Mouse (Mus musculus) kidney, postnatal 36 days (tissue): ENCODE data around the gene Fam43a.
A peak's percentile ranks its signal among the peaks of the same experiment; 100 is the strongest.

Experiments used
- DNase-seq, 2 experiments: peaks; one replicate each; pipeline ENCODE4 v3.0.0; 2021 to 2022; ENCODE audit warnings: mixed read lengths in 2 of 2

Fam43a gene

DNA sequence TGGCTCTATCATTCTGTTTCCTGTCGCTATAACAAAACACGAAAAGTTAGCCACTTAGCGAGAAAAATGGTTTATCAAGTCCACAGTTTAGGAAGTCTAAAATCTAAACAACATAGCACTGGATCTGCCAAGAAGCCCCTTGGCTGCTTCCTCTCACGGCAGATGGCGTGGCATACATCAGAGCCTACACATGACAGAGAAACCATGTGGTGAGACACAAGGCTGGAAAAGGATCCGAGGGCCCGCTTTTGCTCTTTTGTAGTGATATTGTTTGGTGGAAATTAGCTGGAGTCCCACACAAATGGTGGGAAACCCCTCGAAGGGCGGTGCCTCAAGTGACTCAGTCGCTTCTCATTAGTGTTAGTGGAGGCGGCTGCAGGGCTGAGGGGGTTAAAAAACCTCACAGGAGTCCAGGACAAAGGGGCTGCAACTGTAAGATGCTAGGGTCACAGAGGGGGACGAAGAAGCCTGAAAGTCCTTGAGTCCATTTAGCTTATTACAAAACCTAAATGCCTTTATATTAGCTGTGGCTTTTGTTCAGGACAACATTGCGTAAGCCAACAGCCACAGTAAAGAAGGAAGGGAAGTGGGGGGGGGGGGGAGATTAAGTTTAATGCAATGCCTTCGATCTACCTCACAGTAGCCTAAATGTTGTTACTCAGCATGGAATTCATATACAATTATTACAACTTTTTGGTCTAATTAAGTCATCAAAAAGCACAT is 3.5 kb upstream of the Fam43a start:
- no peak for DNase-seq

DNA sequence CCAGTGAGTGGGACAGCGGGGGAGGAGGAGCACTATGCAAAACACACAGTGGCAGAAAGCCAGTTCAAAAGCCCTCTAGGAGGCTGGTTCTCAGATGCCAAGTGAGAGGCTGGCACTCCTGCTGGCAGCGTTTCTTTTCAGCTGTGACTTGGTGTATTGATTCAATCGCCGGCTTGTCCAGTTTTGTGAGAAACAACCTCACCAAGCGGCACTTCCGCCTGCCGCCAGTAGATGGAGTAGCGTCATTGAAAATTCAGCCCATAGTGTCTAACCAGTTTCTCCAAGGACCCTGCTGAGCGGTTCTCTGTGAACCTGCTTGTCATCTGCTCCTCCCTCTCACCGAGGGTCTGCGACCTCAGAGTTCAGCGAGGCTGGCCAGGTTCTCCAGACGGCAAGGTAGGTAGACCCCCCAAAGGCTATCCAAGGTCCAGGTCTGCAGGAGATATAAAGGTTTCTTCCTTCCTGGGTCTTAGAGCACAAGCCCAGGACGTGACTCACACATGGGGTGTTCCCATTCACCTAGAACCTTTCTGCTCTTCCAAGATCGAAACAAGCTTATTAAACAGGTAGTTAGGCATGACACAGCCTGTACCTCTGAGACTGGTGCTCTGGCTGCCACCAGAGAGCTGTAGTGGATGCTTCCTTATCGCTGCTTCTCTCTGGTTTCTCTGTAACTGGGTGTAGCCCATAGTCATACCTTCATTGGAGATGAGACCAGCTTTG is 2.4 kb upstream of the Fam43a start:
- peak; percentile 89 to 94 for DNase-seq

DNA sequence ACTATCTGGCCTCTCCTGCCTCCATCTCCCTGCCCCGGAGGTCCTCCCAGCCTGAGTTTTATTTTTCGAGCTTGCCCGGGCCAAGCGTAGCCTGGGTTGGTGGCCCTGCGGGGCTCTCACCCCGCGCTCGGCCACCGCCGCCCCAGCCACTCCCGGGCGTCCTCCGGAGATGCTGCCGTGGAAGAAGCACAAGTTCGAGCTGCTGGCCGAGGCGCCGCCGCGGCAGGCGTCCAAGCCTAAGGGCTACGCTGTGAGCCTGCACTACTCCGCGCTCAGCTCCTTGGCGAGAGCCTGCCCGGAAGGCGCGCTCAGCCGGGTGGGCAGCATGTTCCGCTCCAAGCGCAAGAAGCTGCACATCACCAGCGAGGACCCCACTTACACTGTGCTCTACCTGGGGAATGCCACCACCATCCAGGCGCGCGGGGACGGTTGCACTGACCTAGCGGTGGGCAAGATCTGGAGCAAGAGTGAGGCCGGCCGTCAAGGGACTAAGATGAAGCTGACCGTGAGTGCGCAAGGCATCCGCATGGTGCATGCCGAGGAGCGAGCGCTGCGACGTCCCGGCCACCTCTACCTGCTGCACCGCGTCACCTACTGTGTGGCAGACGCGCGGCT is 1.0 kb downstream of the Fam43a start:
- peak; percentile 64 to 78 for DNase-seq

DNA sequence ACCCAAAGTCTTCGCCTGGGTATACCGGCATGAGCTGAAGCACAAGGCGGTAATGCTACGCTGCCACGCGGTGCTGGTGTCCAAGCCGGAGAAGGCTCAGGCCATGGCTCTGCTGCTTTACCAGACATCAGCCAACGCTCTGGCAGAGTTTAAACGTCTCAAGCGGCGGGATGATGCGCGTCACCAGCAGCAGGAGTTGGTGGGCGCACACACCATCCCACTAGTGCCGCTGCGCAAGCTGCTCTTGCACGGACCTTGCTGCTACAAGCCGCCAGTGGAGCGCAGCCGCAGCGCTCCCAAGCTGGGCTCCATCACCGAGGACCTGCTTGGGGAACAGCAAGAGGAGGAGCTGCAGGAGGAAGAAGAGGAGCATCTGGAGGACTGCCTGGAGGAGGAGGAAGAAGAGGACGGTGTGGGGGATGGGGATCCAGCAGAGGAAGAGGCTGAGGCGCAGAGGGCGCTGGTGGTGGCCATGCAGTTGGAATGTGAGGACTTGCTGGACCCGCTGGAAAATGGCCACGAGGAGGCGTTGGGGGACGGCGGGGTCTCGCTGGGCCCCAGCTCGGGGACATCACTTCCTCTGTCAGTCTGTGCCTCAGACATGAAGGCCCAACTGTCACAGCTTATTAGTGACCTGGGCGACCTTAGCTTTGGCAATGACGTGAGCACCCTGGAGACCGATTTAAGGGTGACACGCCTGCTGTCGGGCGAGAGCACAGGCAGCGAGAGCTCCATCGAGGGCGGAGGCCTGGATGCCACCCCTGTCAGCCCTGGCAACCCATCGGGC is 1.7 kb downstream of the Fam43a start:
- DNase-seq = peak; percentile 57 to 82

DNA sequence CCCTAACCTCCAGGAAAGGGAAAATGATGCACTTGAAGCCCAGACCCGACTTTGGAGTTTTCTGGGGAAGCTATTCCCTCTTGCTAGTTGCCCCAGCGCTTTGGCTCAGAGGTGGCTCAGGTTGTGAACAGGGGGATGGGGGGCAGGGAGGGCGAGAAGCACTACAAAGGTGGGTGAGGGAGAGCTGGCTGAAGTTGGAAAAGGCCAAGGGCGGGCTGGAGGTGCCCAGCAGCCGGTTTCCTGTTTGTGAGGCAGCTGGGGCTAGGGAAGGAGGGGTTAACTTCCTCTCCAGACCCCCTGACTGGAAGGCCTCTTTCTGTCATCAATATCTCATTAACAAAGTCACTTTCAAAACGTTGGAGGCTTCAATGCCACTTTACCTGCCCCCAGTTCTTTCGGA is 2.4 kb downstream of the Fam43a start:
- DNase-seq = peak in 1 of 2 experiments; percentile 39

DNA sequence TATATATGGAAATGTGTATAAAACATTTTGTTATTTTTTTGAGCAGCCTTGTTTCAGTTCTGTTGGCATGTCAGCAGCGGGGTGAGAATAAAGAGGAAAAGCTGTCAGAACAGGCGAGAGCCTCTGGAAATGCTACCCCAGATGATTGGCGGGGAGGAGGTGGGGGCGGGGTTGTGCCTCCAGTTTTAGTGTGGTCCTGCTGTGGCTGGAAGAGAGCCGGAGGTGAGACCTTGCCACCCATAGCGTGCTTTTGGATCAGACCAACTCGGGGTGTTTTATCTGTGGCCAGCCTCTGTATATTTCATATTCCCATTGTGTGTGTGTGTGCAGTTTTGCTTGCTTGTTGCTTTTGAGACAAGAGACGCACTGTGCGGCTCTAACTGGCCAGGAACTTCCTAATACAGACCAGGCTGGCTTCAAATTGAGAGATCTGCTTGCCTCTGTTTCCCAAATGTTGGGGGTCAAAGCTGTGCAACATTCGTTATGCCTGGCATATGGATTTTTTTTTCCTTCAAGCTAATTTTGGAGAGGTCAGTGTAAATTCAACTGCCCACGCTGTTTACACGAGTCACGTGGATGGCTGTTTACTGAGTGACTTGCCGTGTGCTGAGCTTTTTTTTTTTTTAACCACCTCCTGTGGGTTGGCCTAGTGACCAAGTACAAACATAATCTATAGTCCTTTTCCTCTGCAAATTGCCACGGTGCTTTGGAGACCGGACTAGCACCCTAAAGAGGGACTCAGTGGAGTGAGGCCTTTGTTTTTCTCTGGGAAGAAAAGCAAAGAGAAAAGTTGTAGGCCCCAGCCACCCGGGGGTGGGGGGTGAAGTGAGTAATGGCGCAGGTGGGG is 3.4 kb downstream of the Fam43a start:
- DNase-seq = peak in 1 of 2 experiments; percentile 35

DNA sequence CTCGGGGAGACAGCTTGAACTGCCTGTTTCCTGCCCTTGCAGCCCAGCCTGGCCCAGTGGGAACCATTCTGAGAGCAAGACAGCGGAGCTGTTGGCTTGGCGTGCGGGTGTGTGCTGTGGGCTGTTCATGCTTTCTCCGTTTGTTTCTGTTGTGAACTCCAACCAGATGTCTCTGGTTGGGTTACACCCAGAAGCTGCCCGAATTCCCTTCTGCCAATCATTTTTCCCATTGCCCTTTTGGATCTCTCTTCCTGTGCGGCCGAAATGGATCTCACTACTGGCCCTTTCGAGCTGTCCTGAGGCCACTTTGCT is 4.0 kb downstream of the Fam43a start:
- DNase-seq = peak in 1 of 2 experiments; percentile 43

DNA sequence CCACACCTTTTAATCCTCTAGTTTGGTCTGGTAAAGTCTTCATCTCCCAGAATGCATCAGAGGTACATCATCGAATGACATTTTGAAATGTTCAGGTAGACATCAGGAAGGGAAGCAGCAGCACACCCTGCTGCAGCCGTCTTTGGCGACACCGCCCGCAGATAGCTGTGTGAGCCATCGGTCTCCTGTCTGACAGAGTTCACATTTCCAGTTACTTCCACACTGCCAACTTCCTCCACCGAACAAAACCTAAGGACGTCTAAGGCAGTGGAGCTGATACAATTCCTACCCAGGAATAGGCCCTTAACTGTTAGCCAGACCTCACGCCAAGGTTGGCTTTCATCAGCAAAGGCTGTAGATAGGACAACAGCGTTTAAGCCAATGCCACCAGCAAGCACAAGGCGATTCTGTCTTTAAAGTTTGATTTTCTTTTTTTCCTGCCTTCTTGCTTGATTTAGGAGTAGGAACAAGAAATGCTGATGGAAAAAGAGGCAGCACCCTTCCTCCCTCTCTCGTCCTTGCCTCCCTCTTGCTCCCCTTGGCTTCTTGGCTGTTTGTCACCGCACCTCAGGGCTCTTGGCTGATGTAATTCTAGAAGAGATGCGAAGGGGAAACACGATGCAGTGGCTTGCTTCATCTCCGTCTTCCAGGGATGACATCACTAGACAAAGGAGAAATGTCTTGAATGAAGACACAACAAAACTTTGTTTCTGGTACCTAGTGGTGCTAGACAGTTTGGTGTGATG is 4.7 kb downstream of the Fam43a start:
- no peak for DNase-seq

DNA sequence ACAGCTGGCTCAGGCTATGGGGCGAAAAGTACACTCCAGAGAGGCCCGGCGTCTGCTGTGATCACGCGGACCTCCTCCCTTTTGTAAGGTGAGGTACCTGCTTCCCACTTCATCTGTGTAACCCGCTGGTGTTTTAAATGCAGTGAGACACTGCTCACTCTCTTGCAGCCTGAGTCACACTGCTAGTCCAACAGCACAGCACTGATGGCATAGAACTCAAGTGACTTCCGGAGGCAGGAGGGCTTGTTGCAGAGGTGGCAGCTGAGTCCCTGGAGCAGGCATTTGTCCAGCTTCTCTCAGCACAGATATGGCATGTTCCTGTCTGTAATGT is 5.2 kb downstream of the Fam43a start:
- no peak for DNase-seq

DNA sequence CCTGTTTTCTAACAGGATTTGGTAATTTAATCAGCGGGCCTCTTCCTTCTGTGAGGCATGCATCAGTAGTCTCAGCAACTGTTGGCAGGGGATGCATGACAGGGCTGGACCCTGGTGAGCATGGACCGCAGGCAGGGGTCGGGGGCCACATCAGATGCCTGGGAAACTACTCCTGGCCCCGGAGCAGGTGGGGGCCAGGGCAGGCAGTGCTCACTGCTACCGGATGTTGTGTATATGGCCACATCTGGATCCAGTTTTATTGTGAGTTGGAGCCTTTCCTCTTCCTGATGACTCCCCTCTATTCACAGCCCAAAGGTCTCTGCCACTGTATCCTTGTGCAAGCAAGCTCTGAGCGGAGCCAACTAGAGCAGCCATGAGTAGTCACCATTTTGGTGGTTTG is 6.0 kb downstream of the Fam43a start:
- no peak for DNase-seq

DNA sequence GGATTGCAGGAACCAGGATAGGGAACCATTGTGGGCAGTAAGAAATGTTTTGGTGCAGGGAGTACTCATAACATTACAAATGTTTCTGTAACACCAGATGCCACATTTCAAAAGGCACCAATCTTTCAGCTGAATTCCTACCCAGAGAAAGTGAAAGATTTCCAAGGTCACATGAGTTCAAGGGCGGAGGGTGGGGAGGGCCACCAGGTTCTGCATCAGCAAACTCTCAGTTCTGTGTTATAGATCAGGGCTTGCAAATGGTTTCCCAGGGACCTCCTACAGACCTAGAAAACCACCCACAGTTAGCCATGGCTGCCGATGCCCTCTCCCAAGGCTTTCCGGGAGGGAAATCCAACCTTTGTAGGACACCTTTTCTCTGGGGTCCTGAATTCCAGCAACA is 8.3 kb downstream of the Fam43a start:
- no peak for DNase-seq

DNA sequence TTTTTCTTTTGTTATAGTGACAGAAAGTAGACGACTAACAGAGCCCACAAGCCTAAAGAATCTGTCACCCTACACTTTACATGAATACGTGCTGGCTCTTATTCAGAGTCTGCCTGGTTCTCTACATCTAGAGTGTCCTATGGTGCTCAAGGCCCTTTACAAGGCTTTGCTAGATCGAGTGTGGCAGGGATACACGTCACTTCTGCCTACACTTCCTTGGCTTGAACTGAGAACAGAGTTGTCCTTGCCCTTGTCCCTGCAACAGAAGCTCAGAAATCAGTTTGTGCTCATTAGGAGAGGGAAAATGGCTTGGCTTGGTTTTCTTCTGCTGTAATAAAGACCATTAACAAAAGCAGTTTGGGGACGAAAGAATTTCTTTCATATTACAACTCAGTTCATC is 11.8 kb downstream of the Fam43a start:
- no peak for DNase-seq

DNA sequence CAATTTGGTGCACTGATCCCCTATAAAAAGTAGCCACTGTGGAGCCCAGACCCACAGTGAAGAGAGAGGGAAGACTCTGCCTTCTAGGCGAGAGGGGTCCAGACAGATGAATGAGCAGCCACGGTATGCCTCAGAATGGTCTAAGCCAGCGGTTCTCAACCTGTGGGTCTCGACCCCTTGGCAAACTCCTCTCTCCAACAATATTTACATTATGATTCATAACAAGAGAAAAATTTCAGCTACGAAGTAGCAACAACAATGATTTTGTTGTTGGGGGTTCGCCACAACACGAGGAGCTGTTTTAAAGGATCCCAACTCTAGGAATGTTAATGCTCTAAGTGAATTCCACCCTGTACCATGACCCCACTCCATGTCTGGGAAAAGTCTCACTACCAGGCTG is 13.6 kb downstream of the Fam43a start:
- DNase-seq = no peak

DNA sequence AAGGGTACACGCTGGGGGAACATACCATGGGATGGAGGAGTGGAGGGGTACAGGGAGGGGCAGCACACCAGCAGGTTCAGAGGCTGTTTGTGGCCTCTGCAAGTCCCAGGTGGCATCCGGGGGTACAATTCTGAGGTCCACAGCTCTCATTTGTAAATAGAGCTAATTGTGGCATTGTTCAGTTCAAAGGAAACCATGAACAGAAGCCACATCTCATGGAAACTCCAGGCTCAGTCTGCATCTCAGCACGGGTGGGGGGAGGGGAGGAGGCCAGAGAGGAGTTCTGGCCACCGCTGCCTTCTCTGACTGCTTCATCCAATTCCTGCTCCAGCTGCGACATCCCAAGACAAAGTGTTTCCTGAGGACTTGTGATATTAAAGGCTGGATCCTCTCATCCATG is 14.6 kb downstream of the Fam43a start:
- DNase-seq = peak in 1 of 2 experiments; percentile 8

DNA sequence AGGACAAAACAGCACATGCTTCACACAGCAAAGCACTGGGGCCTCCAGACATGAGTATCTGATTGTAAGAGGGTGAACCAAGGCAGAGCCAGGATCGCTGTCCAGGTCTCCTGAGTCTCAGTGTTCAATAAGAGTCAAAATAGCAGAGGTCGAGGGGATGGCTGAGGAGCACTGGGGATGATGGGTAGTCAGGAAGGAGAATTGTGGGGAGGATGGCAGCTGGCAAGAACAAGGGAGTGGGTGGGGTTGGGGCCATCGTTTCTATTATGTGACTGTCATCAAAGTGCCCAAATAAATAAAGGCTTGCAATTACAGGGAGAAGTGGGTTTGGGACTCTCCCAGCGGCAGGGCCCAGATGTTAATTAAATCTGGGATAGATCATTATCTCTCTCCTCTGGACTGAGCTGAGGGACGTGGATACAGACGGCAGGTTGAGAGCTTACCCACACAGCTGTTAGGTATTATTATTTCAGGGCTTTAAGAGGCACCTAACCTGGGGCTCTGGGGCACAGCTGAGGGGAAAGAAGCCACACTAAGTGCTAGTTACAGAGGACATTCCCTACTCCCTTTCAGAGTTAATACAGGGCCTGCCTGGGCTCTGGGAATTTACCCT is 15.3 kb downstream of the Fam43a start:
- no peak for DNase-seq

DNA sequence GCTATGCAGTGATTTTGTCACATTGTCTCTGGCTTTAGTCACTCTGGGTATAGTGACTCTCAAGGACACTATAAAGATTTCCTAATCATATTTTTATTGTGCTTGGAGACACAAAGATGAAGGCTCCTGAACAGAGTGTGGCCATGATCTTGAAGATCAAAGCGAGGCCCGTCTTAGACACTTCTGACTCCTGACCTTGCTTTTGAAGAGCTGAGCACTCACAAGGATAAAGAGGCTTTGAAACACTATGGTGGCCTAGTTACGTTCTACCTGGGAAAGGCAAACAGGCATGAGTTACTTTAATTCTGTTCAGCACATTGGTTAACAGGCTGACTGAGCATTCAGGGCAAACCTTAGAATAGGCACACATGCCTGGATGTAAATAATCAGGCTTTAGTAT is 16.8 kb downstream of the Fam43a start:
- DNase-seq = no peak

DNA sequence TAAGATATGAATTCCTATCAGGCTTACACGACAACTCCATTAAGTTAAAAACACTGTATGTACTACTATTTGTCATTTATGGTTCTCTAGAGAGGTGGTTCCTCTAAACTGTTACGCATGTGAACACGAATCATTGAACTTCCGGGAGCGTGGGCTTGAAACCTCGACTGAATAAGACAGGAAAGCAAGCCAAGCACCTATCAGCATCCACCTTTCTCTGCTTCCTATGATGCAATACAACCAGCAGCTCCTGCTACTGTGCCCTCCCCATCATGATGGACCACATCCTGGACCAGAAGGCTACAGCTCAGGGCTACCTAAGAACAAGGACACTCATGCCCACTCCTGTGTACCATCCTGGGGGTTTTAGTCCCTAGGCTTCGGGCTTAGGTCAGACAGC is 24.1 kb downstream of the Fam43a start:
- DNase-seq = no peak

DNA sequence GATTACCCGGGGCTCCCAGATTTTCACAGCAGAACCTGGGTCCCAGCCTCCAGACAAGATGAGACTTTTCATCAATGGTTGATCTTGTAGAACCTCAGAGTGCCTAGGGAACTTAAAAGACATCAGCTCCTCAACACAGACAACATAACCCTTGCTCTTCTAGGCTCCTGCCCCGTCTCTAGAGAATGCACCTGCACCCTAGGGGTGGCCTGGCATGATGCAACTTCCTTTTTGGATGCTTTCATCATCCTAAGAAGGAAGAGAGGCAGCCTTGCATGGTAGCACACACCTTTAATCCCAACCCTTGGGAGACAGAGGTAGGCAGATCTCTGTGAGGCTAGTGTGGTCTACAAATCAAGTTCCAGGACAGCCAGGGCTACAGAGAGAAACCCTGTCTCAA is 25.1 kb downstream of the Fam43a start:
- no peak for DNase-seq

DNA sequence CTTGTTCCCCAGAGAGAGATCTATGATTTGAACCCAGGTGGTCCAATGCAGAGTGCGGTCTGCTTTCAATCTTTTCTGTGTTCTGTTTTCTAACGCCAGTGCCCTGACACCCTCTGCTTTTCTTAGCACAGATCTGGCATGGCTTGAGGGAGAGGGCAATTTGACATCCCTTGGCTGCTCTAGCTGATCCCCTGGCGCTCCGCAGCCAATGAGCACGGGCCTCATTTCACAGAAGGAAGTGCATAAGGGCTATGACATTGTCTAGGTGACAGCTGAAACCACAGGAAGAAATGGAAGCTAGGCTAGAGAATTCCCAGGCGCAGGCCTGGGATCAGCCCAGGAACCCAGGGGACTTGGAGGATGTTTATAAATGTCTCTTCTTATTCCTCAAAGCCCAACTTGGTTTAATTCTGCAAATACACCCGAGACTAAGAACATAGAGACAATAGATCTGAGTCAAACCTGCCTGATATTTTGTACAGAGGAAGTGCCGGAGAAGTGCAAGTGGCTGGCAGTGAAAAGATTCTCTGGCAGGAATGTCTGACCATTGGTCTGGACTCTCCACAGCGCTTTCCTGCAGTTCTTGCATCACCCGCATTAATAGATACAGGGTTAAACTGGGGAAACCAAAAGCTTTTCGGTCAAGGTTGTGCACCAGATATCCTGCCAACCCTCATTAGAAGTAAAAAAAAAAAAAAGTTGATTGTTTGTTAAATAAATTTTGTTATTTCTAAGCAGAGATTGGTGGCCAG is 28.2 kb downstream of the Fam43a start:
- DNase-seq = peak; percentile 28 to 38

DNA sequence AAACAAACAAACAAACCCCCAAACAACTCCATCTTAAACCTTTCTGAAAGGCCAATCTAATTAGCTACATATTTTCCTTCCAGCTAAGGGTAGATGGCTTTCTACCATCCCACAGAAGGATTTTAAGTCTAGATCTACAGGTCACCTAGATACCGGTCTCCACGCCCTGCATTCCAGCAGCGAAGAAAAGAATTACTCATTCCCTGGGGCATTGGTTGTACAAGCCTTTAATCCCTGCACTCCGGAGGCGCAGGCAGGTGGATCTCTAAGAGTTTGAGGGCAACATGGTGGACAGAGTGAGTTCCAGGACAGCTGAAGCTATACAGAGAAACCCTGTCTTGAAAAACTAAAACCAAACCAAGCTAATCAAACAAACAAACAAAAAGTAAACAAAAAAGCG is 28.9 kb downstream of the Fam43a start:
- DNase-seq = no peak

DNA sequence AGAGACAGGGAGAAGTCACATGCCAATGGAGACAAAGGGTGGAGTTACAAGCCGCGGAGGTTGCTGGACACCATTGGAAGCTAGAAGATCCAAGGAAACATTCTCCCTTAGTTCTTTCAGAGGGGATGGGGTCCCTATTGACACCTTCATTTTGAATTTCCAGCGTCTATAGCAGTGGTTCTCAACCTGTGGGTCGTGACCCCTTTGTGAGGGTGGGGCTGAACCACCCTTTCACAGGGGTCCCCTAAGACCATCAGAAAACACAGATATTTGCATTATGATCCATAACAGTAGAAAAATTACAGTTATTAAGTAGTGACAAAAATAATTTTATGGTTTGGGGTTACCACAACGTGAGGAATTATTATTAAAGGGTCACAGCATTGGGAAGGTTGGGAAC is 30.0 kb downstream of the Fam43a start:
- DNase-seq = no peak
